Comparison of ENCODE assay signal across 14 mouse cellular contexts in the genomic region with DNA sequence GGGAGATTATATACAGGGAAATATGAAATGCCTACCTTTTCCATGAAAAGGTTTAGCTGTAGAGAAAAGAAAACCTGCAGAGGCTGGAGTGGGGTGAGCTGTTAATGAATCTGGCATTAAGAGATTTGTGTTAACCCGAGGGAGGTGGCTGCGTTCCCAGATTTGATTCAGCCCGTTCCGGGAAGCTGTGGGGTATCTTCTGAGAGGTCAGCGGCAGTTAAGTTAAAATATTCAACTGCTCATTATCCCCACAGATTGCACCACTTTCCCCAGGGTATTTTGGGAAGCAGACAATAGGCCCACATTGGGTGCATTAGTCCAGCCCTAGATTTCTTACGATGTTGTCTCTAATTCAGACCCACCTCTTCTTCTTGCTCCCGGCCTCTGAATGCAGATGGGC.
DNase-seq lines count a peak whose midpoint lies in the region; TF ChIP-seq lines count a peak whose summit lies in the region.
"Had no signal": no experiment of that assay in that cellular context is flagged by ENCODE, and none has a peak within 500 bp of the region (broad histone marks: within the 10 kb centered on the region; RNA-seq: fewer than 3 reads in every experiment).

No protein-coding gene starts in this region.

- no peak for TF ChIP-seq POLR2A in thymus, adult 2 months (IDR thresholded peaks at IDR 0.05; ENCODE audit: control insufficient read depth, extremely low read depth, insufficient read depth, low read length, poor library complexity)

- no peaks in the 10 kb centered on the region for H3K36me3 ChIP-seq in thymus, adult 2 months (ENCODE audit: control insufficient read depth, insufficient read depth, low read length)
- H3K36me3 ChIP-seq: hindbrain, embryonic 15.5 days; kidney, embryonic 15.5 days had no signal

- 87% methylated on average over 7 of the region's 7 CpGs for WGBS in thymus, adult 2 months

- peak; percentile 30 for DNase-seq in layer of hippocampus, adult 11-12 months (ENCODE audit: low spot score)
- DNase-seq in layer of hippocampus, postnatal 36 days, result no peak
- peak; percentile 80 for DNase-seq in Muller cell, postnatal 12 days (ENCODE audit: inconsistent ontology term)
- peak; percentile 20 for DNase-seq in NIH3T3 (ENCODE audit: low read depth)
- DNase-seq in cerebellum, postnatal 36 days, result peak; percentile 14 to 30
- no peak for DNase-seq in spleen, adult 18-20 months
- no peak for DNase-seq in thymus, adult 2 months
- DNase-seq: adrenal gland, postnatal 36 days; gastrocnemius, postnatal 10 days; retina, postnatal 1 day had no signal

- H3K4me1 ChIP-seq in thymus, adult 2 months (replicated peaks; ENCODE audit: control insufficient read depth, insufficient read depth, low read length), result no peaks in the 10 kb centered on the region
- H3K4me1 ChIP-seq: hindbrain, embryonic 15.5 days; kidney, embryonic 15.5 days had no signal

- H3K4me3 ChIP-seq in thymus, adult 2 months (ENCODE audit: control insufficient read depth, insufficient read depth, low read length), result no peak overlapping the region
- H3K4me3 ChIP-seq: erythroblast, embryonic 14.5 days; hindbrain, embryonic 15.5 days; kidney, embryonic 15.5 days had no signal

- no peak overlapping the region for H3K27ac ChIP-seq in thymus, adult 2 months (ENCODE audit: control insufficient read depth, insufficient read depth, low read length)
- H3K27ac ChIP-seq: hindbrain, embryonic 15.5 days; kidney, embryonic 15.5 days; liver, embryonic 14.5 days had no signal

- no peaks in the 10 kb centered on the region for H3K27me3 ChIP-seq in thymus, adult 2 months (ENCODE audit: control insufficient read depth, insufficient read depth, low read length)
- H3K27me3 ChIP-seq: hindbrain, embryonic 15.5 days; kidney, embryonic 15.5 days had no signal

- TF ChIP-seq CTCF in thymus, adult 2 months (IDR thresholded peaks at IDR 0.05; ENCODE audit: borderline replicate concordance, control insufficient read depth, extremely low read depth, insufficient read depth, low read length, poor library complexity), result no peak

Comparison
In these comparisons a context has a peak if more than half of its experiments do, and no peak if none do; other contexts are left out.
1. DNase-seq: peak in layer of hippocampus, adult 11-12 months (single experiment), Muller cell, postnatal 12 days (single experiment), NIH3T3 (single experiment) and cerebellum, postnatal 36 days (2 of 2); none in layer of hippocampus, postnatal 36 days (0 of 2), spleen, adult 18-20 months (0 of 2) and thymus, adult 2 months (single experiment).